Mouse (Mus musculus) midbrain, embryonic 10.5 days (tissue): ENCODE measurements around the gene Mios. TPM values are rescaled to one million over a fixed set of nuclear protein-coding genes. Genes with fewer than 3 reads are reported as not detected.

Source experiments
- DNase-seq: peaks from one replicate; pipeline ENCODE4 v3.0.0-alpha.2; 2017; ENCODE audit warnings: low spot score
- H3K27ac ChIP-seq: fragments of 300-500 bp; sonication (generic); replicated peaks from 2 replicates; pipeline ENCODE4 v1.5.1; 2016; ENCODE audit warnings: mild to moderate bottlenecking
- H3K27me3 ChIP-seq: fragments of 300-500 bp; sonication (generic); 2 replicates; pipeline ENCODE4 v1.6.1; 2016; ENCODE audit warnings: low read depth, mild to moderate bottlenecking; ENCODE audit not compliant: poor library complexity, severe bottlenecking
- H3K36me3 ChIP-seq: fragments of 300-500 bp; sonication (generic); 2 replicates; pipeline ENCODE4 v1.6.1; 2016; ENCODE audit warnings: mild to moderate bottlenecking, moderate library complexity
- H3K4me1 ChIP-seq: fragments of 300-500 bp; sonication (generic); 2 replicates; pipeline ENCODE4 v1.6.1; 2016
- H3K4me3 ChIP-seq: fragments of 300-500 bp; sonication (generic); 2 replicates; pipeline ENCODE4 v1.5.1; 2016; ENCODE audit warnings: mild to moderate bottlenecking, moderate library complexity
- H3K9me3 ChIP-seq: fragments of 300-500 bp; sonication (generic); replicated peaks from 2 replicates; pipeline ENCODE4 v1.6.1; 2016; ENCODE audit warnings: mild to moderate bottlenecking
- WGBS: fragments of 180-500 bp; shearing (Covaris S2); methylation state at CpG from one replicate; pipeline ENCODE4 v1.1.7; 2016; 5-methylcytosine and 5-hydroxymethylcytosine counted together
- polyA plus RNA-seq: library from polyadenylated mRNA; unstranded; fragments of >200 nt; fragmentation: Nextera tagmentation; extraction: Ambion mirVana; gene quantifications from 2 replicates; pipeline ENCODE4 v1.2.1, GENCODE M21; 2016

Mios gene
- polyA plus RNA-seq, 1 experiment from 2014 or later: 24.4 TPM

- Histone ChIP-seq H3K9me3 (no peaks in the 10 kb centered on the region), H3K4me1 (no peaks in the 10 kb centered on the region), H3K27ac (no peak overlapping the region), H3K36me3 (peaks cover 46% of the 10 kb centered on the region), H3K4me3 (no peak overlapping the region), H3K27me3 (no peaks in the 10 kb centered on the region)
- WGBS: 87% methylated on average over 3 of the region's 3 CpGs
- no peak for DNase-seq
These were observed 18.0 kb downstream of the Mios start for GRCm38 (mm10) chr6:8227035-8227434.

GRCm38 (mm10) chr6:8228596-8228995 lies 19.6 kb downstream of the Mios start:
- DNase-seq: no peak
- Histone ChIP-seq H3K27ac (no peak overlapping the region), H3K4me3 (no peak overlapping the region), H3K4me1 (no peaks in the 10 kb centered on the region), H3K27me3 (no peaks in the 10 kb centered on the region), H3K9me3 (no peaks in the 10 kb centered on the region), H3K36me3 (peaks cover 57% of the 10 kb centered on the region)
- WGBS: 91% methylated on average over 3 of the region's 3 CpGs

GRCm38 (mm10) chr6:8258316-8258715 lies 49.3 kb downstream of the Mios start:
- Histone ChIP-seq H3K36me3 (peaks cover 27% of the 10 kb centered on the region), H3K4me1 (peaks cover 20% of the 10 kb centered on the region), H3K9me3 (no peaks in the 10 kb centered on the region), H3K27me3 (no peaks in the 10 kb centered on the region), H3K4me3 (peak overlapping the region; percentile 87), H3K27ac (peak overlapping the region; percentile 90)
- WGBS: 15% methylated on average over 6 of the region's 6 CpGs
- DNase-seq: no peak

DNA sequence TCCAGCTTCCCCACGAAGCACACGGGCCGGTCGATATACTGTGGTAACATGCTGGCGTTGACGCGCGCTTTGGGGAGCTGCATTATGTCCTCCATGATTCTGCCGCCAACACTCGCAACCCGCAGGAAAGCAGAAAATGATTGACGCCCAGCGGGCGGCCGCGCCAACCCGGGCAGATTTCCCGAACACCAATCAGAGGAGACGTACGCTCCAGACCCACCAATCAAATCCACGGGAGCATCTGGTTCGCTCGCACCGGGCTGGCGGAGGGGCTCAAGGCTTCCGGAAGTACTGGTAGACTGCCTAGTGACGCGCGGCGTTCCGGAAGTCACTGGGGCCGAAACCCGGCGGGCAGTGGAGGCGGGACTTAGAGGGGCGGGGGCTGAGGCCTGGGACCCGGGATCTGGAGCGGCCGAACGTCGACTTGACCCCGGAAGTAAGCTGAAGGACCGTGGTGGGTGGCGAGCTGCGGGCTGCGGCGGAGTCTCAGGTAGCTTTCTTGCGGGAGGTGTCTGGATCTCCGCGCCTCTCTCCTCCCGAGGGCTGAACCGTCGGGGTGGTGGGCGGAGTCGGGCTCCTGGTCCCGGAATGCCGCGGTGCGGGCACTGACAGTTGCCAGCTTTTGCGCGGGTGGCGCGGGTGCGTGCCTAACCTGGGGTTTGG lies 50.1 kb downstream of the Mios start, which contains the start of the genes Rpa3, Umad1 and Gm45062:
TSS of gene Rpa3 (minus strand) at position 170 of the 663 bp plus-strand sequence.
TSS of gene Umad1 (plus strand) at position 285 of the 663 bp plus-strand sequence.
TSS of gene Gm45062 (plus strand) at position 447 of the 663 bp plus-strand sequence.
- under 1% methylated on average over 63 of the region's 64 CpGs for WGBS
- Histone ChIP-seq H3K4me3 (peak within 1 kb of the TSS; percentile 87), H3K4me1 (peaks cover 20% of the 10 kb centered on the region), H3K27ac (peak within 1 kb of the TSS; percentile 90), H3K27me3 (no peaks in the 10 kb centered on the region), H3K9me3 (no peaks in the 10 kb centered on the region), H3K36me3 (peaks cover 18% of the 10 kb centered on the region)
- DNase-seq: peak; percentile 97

- peak overlapping the region; percentile 87 for H3K27ac ChIP-seq
- peaks cover 20% of the 10 kb centered on the region for H3K4me1 ChIP-seq
- H3K9me3 ChIP-seq: no peaks in the 10 kb centered on the region
- no peak for DNase-seq
- WGBS: 0% methylated on average over 8 of the region's 8 CpGs
- peaks cover 14% of the 10 kb centered on the region for H3K36me3 ChIP-seq
- H3K4me3 ChIP-seq: peak overlapping the region; percentile 87
- H3K27me3 ChIP-seq: no peaks in the 10 kb centered on the region
These were observed 50.6 kb downstream of the Mios start for GRCm38 (mm10) chr6:8259667-8260044.

- 93% methylated on average over 3 of the region's 3 CpGs for WGBS
- H3K4me1 ChIP-seq: 0 out of 2 replicates have a peak, but pooled peaks cover 2% of the 10 kb centered on the region
- no peaks in the 10 kb centered on the region for H3K9me3 ChIP-seq
- no peaks in the 10 kb centered on the region for H3K27me3 ChIP-seq
- H3K27ac ChIP-seq: no peak overlapping the region
- peaks cover 14% of the 10 kb centered on the region for H3K36me3 ChIP-seq
- no peak overlapping the region for H3K4me3 ChIP-seq
- DNase-seq: no peak
These were observed 62.0 kb downstream of the Mios start for GRCm38 (mm10) chr6:8271047-8271446.

GRCm38 (mm10) chr6:8274387-8275054 lies 65.5 kb downstream of the Mios start:
- no peaks in the 10 kb centered on the region for H3K9me3 ChIP-seq
- H3K4me3 ChIP-seq: no peak overlapping the region
- no peak overlapping the region for H3K27ac ChIP-seq
- DNase-seq: peak; percentile 50
- 0 out of 2 replicates have a peak, but pooled peaks cover 2% of the 10 kb centered on the region for H3K4me1 ChIP-seq
- H3K36me3 ChIP-seq: peaks cover 16% of the 10 kb centered on the region
- WGBS: 40% methylated on average over 6 of the region's 6 CpGs
- no peaks in the 10 kb centered on the region for H3K27me3 ChIP-seq

DNA sequence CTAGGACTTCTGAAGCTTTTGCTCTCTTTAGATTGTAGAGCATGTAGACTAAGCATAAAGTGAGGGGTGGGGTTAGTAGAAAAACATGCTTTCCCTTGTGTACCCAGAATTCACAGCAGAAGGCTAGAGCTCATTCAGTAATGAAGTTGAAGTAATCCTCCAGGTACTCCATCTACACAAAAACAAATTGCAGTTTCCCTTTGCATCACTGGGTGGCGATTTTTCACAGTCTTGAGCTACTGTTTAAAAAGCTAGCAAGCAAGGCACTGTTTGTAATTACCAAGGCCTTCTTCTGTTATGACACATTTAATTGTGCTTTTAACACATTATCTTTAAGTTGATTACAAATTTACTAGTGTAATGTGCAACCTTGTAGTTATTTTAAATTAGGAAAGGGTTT lies 66.1 kb downstream of the Mios start:
- no peak for DNase-seq
- Histone ChIP-seq H3K4me3 (no peak overlapping the region), H3K27me3 (no peaks in the 10 kb centered on the region), H3K9me3 (no peaks in the 10 kb centered on the region), H3K36me3 (peaks cover 16% of the 10 kb centered on the region), H3K4me1 (0 out of 2 replicates have a peak, but pooled peaks cover 2% of the 10 kb centered on the region), H3K27ac (no peak overlapping the region)
- WGBS: 7% methylated on average over 1 of the region's 1 CpGs

- no peaks in the 10 kb centered on the region for H3K9me3 ChIP-seq
- WGBS: 87% methylated on average over 4 of the region's 4 CpGs
- no peak overlapping the region for H3K4me3 ChIP-seq
- no peak for DNase-seq
- no peaks in the 10 kb centered on the region for H3K27me3 ChIP-seq
- no peak overlapping the region for H3K27ac ChIP-seq
- H3K36me3 ChIP-seq: peaks cover 11% of the 10 kb centered on the region; the same call in 1 of the 2 replicates
- 0 out of 2 replicates have a peak, but pooled peaks cover 2% of the 10 kb centered on the region for H3K4me1 ChIP-seq
These were observed 67.4 kb downstream of the Mios start for GRCm38 (mm10) chr6:8276431-8276830.

GRCm38 (mm10) chr6:8278426-8279002 lies 69.5 kb downstream of the Mios start:
- H3K27ac ChIP-seq: no peak overlapping the region
- no peaks in the 10 kb centered on the region for H3K27me3 ChIP-seq
- peaks cover 2% of the 10 kb centered on the region; the same call in 1 of the 2 replicates for H3K36me3 ChIP-seq
- H3K4me1 ChIP-seq: 0 out of 2 replicates have a peak, but pooled peaks cover 2% of the 10 kb centered on the region
- WGBS: 72% methylated on average over 5 of the region's 5 CpGs
- no peak for DNase-seq
- no peaks in the 10 kb centered on the region for H3K9me3 ChIP-seq
- H3K4me3 ChIP-seq: no peak overlapping the region

DNA sequence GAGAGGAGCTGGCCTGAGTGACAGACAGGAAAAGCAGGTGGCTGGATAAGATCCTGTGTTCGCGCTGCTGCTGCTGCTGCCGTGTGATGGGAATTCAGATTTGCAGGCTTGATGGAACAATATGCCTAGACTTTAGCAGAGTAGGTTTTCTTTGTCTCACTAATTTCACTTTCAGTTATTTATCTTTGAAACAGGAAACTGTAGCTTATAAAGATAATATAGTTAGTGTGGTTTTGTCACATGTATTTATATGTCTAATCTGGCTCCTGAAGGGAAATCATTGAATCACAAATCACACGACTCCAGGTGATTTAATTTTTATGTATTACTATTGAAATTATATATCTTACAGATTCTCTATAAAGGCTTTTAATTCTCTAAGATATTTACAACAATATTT lies 74.2 kb downstream of the Mios start:
- 93% methylated on average over 4 of the region's 4 CpGs for WGBS
- no peaks in the 10 kb centered on the region for H3K4me1 ChIP-seq
- H3K4me3 ChIP-seq: no peak overlapping the region
- no peak for DNase-seq
- H3K27ac ChIP-seq: no peak overlapping the region
- H3K9me3 ChIP-seq: no peaks in the 10 kb centered on the region
- peaks cover 2% of the 10 kb centered on the region; the same call in 1 of the 2 replicates for H3K36me3 ChIP-seq
- no peaks in the 10 kb centered on the region for H3K27me3 ChIP-seq

DNA sequence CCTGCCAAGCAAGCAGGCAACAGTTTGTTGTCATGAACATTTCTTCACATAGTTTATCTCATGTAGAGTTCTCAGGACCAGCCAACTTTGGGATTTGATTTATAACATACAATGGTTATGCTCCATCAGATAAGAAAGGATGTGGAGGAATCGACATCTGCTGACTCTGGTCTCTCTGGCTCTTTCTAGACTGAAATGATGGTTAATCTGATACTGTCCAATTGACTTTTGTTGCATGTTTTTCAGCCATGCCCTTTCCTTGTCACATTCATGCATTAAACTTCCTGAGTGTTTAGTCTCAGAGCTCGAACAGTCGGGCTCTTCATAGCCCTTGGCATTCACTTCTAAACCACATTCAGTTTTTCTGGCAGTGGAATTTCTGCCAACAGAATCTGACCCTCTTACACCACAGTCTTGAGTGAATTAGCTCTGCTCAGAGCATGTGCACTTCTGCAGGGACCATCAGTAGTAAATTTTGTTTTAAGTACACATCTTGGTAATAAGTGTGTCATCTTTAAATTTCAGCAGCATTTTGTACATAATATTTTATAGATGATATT lies 76.5 kb downstream of the Mios start:
- H3K27me3 ChIP-seq: no peaks in the 10 kb centered on the region
- H3K27ac ChIP-seq: no peak overlapping the region
- H3K9me3 ChIP-seq: no peaks in the 10 kb centered on the region
- no peak for DNase-seq
- H3K4me3 ChIP-seq: no peak overlapping the region
- H3K4me1 ChIP-seq: no peaks in the 10 kb centered on the region
- WGBS: 95% methylated on average over 3 of the region's 3 CpGs
- no peaks in the 10 kb centered on the region for H3K36me3 ChIP-seq
